10 mouse cellular contexts compared by ENCODE assay signal in the genomic region with DNA sequence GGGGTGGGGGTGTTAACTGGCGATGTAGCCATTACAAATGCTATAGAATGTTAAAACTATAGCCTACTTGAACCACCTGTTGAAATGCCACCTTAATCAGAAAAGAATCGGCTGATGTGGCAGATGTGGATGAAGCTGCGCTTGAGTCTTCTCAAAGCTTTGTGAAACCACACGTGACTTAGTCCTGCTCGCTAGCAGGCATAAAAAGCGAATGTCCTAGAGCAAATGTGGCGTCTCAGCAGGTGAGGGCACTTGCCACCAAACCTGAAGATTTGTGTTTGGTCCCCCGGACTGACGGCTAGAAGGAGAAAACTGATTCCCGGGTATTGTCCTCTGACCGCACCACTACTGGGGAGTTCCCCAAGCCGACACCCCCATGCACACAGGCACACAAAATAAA.
A peak's percentile ranks its signal among the peaks of the same experiment; 100 is the strongest.
DNase-seq lines count a peak whose midpoint lies in the region; ATAC-seq and TF ChIP-seq lines count a peak whose summit lies in the region.
"Had no signal": no experiment of that assay in that cellular context is flagged by ENCODE, and none has a peak within 500 bp of the region (broad histone marks: within the 10 kb centered on the region; RNA-seq: fewer than 3 reads in every experiment).

No protein-coding gene starts in this region.

- no peak overlapping the region for H3K9ac ChIP-seq in forebrain, embryonic 12.5 days
- no peak overlapping the region for H3K9ac ChIP-seq in forebrain, embryonic 15.5 days (replicated peaks)
- no peak overlapping the region for H3K9ac ChIP-seq in lung, embryonic 16.5 days (ENCODE audit: low read length)
- H3K9ac ChIP-seq in limb, embryonic 11.5 days (ENCODE audit: low read length): peak overlapping the region; percentile 43
- H3K9ac ChIP-seq in stomach, embryonic 15.5 days: no peak overlapping the region

- no peaks in the 10 kb centered on the region for H3K36me3 ChIP-seq in forebrain, embryonic 12.5 days (replicated peaks)
- H3K36me3 ChIP-seq in forebrain, embryonic 15.5 days: no peaks in the 10 kb centered on the region
- no peaks in the 10 kb centered on the region for H3K36me3 ChIP-seq in lung, embryonic 16.5 days (ENCODE audit: control insufficient read depth, insufficient read depth, low read length)
- H3K36me3 ChIP-seq in limb, embryonic 11.5 days (ENCODE audit: control insufficient read depth, insufficient read depth, low read length): no peaks in the 10 kb centered on the region; the same call in 1 of the 2 replicates
- H3K36me3 ChIP-seq in stomach, embryonic 15.5 days: no peaks in the 10 kb centered on the region

- no peak overlapping the region for H3K4me3 ChIP-seq in forebrain, embryonic 12.5 days (replicated peaks)
- H3K4me3 ChIP-seq in forebrain, embryonic 15.5 days: no peak overlapping the region
- H3K4me3 ChIP-seq in lung, embryonic 16.5 days (ENCODE audit: low read length): no peak overlapping the region
- peak overlapping the region; percentile 42; the same call in 1 of the 2 replicates for H3K4me3 ChIP-seq in limb, embryonic 11.5 days (ENCODE audit: low read depth, low read length)
- no peak overlapping the region for H3K4me3 ChIP-seq in stomach, embryonic 15.5 days (replicated peaks)
- H3K4me3 ChIP-seq in layer of hippocampus, adult 2 months: no peak overlapping the region

- H3K27me3 ChIP-seq in forebrain, embryonic 12.5 days: peaks cover 4% of the 10 kb centered on the region; the same call in 1 of the 2 replicates
- no peaks in the 10 kb centered on the region for H3K27me3 ChIP-seq in forebrain, embryonic 15.5 days
- no peaks in the 10 kb centered on the region for H3K27me3 ChIP-seq in lung, embryonic 16.5 days (ENCODE audit: control insufficient read depth, insufficient read depth, low read depth, low read length)
- H3K27me3 ChIP-seq in limb, embryonic 11.5 days (ENCODE audit: control insufficient read depth, insufficient read depth, low read length): no peaks in the 10 kb centered on the region
- no peaks in the 10 kb centered on the region for H3K27me3 ChIP-seq in stomach, embryonic 15.5 days (replicated peaks)

- no peak for TF ChIP-seq CTCF in layer of hippocampus, adult 2 months (conservative IDR thresholded peaks at IDR 0.05)

- H3K4me1 ChIP-seq in forebrain, embryonic 12.5 days: peaks cover 35% of the 10 kb centered on the region
- peaks cover 31% of the 10 kb centered on the region for H3K4me1 ChIP-seq in forebrain, embryonic 15.5 days
- H3K4me1 ChIP-seq in lung, embryonic 16.5 days (replicated peaks; ENCODE audit: control insufficient read depth, insufficient read depth, low read length): peaks cover 37% of the 10 kb centered on the region
- H3K4me1 ChIP-seq in limb, embryonic 11.5 days (ENCODE audit: control insufficient read depth, insufficient read depth, low read length): peaks cover 35% of the 10 kb centered on the region
- H3K4me1 ChIP-seq in stomach, embryonic 15.5 days: peaks cover 19% of the 10 kb centered on the region

- no peak for DNase-seq in lung, postnatal 36 days
- DNase-seq in limb, embryonic 11.5 days (ENCODE audit: low spot score): peak; percentile 31
- DNase-seq in layer of hippocampus, adult 2 months (ENCODE audit: low spot score in 2 of 2): no peak
- no peak for DNase-seq in gastrocnemius, postnatal 14 days
- DNase-seq: gastrocnemius, postnatal 36 days; lung, adult 2 months had no signal

- intact Hi-C loops in gastrocnemius, postnatal 14 days (cut with DNase I; ENCODE audit: low total_unique reads): no loop called here

- no peak overlapping the region for H3K4me2 ChIP-seq in forebrain, embryonic 12.5 days
- H3K4me2 ChIP-seq in forebrain, embryonic 15.5 days (replicated peaks): no peak overlapping the region
- peak overlapping the region; percentile 35; the same call in 1 of the 2 replicates for H3K4me2 ChIP-seq in lung, embryonic 16.5 days (ENCODE audit: low read depth, low read length)
- peak overlapping the region; percentile 56 for H3K4me2 ChIP-seq in limb, embryonic 11.5 days (ENCODE audit: low read depth, severe bottlenecking)
- peak overlapping the region; percentile 62; the same call in 1 of the 2 replicates for H3K4me2 ChIP-seq in stomach, embryonic 15.5 days

- WGBS in forebrain, embryonic 12.5 days: 64% methylated on average over 12 of the region's 12 CpGs
- WGBS in forebrain, embryonic 15.5 days: 69% methylated on average over 12 of the region's 12 CpGs
- 27% methylated on average over 12 of the region's 12 CpGs for WGBS in lung, embryonic 16.5 days
- WGBS in limb, embryonic 11.5 days: 39% methylated on average over 12 of the region's 12 CpGs
- WGBS in stomach, embryonic 15.5 days: 49% methylated on average over 12 of the region's 12 CpGs

- no peaks in the 10 kb centered on the region for H3K9me3 ChIP-seq in forebrain, embryonic 12.5 days
- H3K9me3 ChIP-seq in forebrain, embryonic 15.5 days: no peaks in the 10 kb centered on the region
- H3K9me3 ChIP-seq in lung, embryonic 16.5 days (ENCODE audit: control insufficient read depth, low read length): no peaks in the 10 kb centered on the region
- H3K9me3 ChIP-seq in limb, embryonic 11.5 days (ENCODE audit: control insufficient read depth, low read length): no peaks in the 10 kb centered on the region
- H3K9me3 ChIP-seq in stomach, embryonic 15.5 days: no peaks in the 10 kb centered on the region

- no peak for ATAC-seq in forebrain, embryonic 12.5 days (ENCODE audit: low FRiP score)
- ATAC-seq in forebrain, embryonic 15.5 days (replicated peaks): no peak
- no peak for ATAC-seq in lung, embryonic 16.5 days (ENCODE audit: low read depth)
- no peak for ATAC-seq in limb, embryonic 11.5 days (ENCODE audit: insufficient number of reproducible peaks, low FRiP score, low TSS enrichment, low read depth)
- ATAC-seq in stomach, embryonic 15.5 days (ENCODE audit: insufficient read depth, low FRiP score, low read depth): no peak

- 0 out of 2 replicates have a peak overlapping the region, but pooled peaks have one; percentile 64 for H3K27ac ChIP-seq in forebrain, embryonic 12.5 days
- H3K27ac ChIP-seq in forebrain, embryonic 15.5 days (replicated peaks): no peak overlapping the region
- H3K27ac ChIP-seq in lung, embryonic 16.5 days (ENCODE audit: low read length): peak overlapping the region; percentile 90
- H3K27ac ChIP-seq in limb, embryonic 11.5 days (replicated peaks; ENCODE audit: low read depth, low read length): peak overlapping the region; percentile 98
- peak overlapping the region; percentile 91 for H3K27ac ChIP-seq in stomach, embryonic 15.5 days
- no peak overlapping the region for H3K27ac ChIP-seq in layer of hippocampus, adult 2 months

Comparison
In these comparisons a context has a peak if more than half of its experiments do, and no peak if none do; other contexts are left out.
1. H3K27ac ChIP-seq: peak in forebrain, embryonic 12.5 days (single experiment), lung, embryonic 16.5 days (single experiment), limb, embryonic 11.5 days (single experiment) and stomach, embryonic 15.5 days (single experiment); none in forebrain, embryonic 15.5 days (single experiment) and layer of hippocampus, adult 2 months (single experiment).
2. H3K4me2 ChIP-seq: peak in lung, embryonic 16.5 days (single experiment), limb, embryonic 11.5 days (single experiment) and stomach, embryonic 15.5 days (single experiment); none in forebrain, embryonic 12.5 days (single experiment) and forebrain, embryonic 15.5 days (single experiment).